Mouse (Mus musculus): ENCODE results near the gene Fstl5.

- no peak for TF ChIP-seq POLR2A (IDR thresholded peaks at IDR 0.05; ENCODE audit: extremely low read depth, insufficient read depth, low read length)
- TF ChIP-seq CTCF (IDR thresholded peaks at IDR 0.05; ENCODE audit: extremely low read depth, insufficient read depth, low read length), result no peak
Measured at GRCm38 (mm10) chr3:76061996-76062395, 12.1 kb upstream of the Fstl5 start.

Measured in cortical plate, adult 2 months (tissue).